Mouse (Mus musculus): ENCODE measurements around the gene Tox3.

DNA sequence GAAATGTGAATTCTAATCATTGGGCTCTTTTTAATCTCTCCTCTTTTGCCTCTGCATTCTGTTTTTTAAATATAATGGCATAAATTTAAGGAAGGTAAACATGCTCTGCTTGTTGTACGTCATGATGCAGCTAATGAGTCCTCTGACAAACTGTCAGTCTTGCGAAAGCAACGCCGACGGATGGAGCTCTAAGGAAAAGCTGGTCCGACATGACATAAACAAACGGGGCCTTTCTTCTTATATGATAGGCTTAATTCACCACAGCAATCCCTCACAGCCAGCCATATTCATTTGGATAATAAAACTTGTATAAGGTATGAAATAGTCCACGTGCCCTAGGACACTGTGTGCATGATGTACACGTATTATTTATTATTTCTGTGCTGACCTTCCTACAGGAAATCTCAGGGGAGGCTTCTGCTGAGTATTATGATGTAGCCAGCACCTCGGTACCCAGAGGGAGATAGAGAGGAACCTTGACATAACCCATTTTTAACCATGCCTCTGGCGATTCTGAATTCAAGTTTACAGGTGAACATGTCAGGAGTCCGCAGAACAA, 80.4 kb downstream of the Tox3 start:
- no peak for TF ChIP-seq POLR2A (IDR thresholded peaks at IDR 0.05; ENCODE audit: low read depth, low read length)
- TF ChIP-seq CTCF (IDR thresholded peaks at IDR 0.05; ENCODE audit: extremely low read depth, insufficient read length, insufficient replicate concordance, low read depth, low read length) = no peak

Data from small intestine, adult 2 months (tissue).